Mouse (Mus musculus): ENCODE data around the gene Rxrb. TPM values are rescaled to one million over a fixed set of nuclear protein-coding genes. Genes with fewer than 3 reads are reported as not detected.

The Rxrb gene
- polyA plus RNA-seq (2012; rRNA removed) = 83.2 and 89.6 TPM in 2 replicates

DNA sequence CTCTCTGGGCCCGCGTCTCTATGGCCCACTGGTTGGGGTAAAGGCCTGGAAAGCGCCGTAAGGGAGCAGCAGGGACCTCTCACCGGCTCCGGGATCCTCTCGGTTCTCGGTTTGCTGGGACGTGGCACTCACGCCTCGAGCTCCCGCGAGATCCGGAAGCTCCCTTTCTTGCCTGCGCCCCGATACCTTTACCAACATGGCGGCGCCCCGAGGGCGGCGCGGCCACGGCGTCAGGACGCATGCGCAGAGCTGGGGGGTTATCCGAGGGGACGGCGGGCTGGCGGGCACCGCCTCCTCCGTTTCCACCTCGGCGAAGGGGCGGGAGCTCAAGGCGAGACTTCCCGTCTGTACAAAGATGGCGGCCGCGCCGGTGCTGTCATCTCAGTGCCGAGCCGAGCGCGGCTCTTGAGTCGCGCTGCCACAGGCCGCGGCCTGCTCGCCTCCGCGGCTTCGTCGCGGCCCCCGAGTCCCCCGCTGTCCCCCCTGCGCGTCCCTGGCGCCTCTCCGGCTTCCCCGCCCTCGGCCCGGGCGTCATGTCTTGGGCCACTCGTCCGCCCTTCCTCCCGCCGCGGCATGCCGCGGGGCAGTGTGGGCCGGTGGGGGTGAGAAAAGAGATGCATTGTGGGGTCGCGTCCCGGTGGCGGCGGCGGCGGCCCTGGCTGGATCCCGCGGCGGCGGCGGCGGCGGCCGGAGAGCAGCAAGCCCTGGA, at the start of gene Rxrb, which contains the start of gene Slc39a7:
Gene Rxrb (plus strand): TSS at position 348 of the 709 bp plus-strand sequence.
Gene Slc39a7 (minus strand): TSS at position 218 of the 709 bp plus-strand sequence.

DNA sequence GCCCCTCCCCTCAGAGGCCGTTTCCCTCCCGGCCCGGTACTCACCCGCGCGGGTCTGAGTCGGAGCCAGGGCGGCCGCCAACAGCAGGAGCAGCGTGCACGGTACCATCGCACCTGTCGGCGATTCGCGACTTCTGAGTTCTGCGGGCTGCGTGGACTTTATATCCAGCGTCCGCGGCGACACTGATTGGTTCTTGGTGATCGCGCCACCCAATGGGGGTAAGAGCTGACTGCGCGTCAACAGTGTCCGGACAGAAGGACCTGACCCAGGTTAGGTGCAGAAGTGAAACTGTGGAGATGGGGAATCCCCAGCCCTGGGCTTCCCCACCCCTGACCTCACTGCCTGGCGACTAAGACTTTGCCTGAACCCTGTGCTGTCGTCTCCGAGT, 31.5 kb upstream of the Rxrb start, which contains the start of gene H2-K1:
Gene H2-K1 (minus strand): TSS at position 198 of the 388 bp plus-strand sequence.

DNA sequence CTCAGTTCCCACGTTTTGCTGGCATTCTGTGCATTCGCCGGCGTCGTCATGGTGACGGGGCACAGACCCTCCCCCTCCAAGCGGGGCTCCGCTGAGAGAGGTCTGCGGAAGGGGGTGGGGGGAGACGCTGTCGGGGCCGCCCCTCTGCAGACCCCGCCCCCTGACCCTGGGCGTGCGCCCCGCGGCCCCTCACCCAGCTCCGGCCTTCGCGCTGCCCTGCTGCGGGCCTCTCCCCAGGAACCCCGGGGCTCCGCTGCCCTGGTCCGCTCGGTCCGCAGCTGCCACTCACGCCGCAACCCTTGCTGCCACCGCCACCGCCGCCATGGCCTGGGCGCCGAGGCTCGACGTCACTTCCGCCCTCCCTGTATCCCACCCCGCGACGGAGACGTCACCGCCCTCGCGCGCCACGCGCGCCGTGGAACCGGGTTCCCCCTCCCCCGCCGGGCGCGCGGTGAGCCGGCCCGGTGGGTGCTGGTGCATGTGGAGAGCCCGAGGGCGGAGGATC, 7.2 kb upstream of the Rxrb start, which contains the start of gene Ring1:
Gene Ring1 (minus strand): TSS at position 364 of the 505 bp plus-strand sequence.

DNA sequence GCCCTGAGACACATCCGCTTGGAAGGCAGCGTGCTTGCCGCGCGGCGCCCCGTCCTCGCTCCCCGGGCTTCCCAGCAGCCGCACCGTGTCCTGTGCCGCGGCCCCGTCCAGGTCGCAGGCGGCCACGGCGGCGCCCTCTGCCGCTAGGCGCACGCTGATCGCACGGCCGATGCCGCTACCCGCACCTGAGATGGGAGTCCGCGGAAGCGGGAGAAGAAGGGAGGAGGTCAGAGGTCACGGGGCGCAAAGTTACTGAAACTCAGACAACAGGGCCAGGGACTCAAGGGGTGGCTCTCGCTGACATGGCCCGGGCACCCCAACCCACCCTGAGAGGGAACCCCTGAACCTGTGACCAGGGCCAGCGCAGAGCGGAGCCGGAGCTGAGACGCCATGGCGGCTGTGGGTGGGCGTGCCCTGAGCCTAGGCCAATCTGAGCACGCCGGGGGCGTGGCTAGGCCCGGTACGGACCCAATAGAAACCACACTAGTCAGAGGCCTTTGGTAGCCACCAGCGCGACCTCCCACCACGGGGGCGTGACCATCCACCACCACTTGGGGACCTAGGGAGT, 3.9 kb upstream of the Rxrb start, which contains the start of gene H2-Ke6:
Gene H2-Ke6 (minus strand): TSS at position 405 of the 568 bp plus-strand sequence.

DNA sequence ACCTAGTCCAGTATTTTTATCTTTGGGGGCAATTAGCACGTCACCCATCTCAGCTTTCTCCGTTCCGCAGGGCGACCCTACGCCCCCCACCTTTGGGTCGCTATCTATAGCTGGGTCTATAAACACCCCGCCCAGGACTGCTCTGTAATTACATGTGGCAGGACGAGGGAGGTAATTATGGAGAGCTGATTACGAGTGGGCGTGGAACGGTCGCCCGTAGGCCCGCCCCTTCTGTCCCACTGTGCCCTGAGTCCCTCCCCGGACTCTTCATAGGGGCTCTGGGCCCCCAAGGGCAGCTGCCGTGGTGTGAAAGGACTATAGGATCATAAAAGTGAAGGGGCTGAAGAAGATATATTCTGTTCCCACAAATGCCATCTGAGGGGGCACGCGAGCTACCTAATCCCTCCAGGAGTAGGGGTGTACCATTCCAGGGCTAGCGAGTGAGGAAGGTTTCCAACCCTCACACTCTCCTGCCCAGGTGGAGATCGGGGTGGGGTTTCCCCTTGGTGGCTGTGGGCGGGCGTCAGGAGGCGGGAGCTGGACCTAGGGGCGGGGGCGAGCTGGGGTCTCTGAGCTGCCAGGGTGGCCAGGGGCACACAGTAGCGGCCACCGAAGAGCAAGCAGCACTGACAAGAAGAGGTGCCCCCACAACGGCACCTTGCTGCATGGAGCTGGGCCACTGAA, 7.4 kb downstream of the Rxrb start, which contains the start of gene Col11a2:
Gene Col11a2 (plus strand): TSS at position 560 of the 684 bp plus-strand sequence.

Other genes with a start within 250 kb of the Rxrb start
- gene Angptl4, start 250.0 kb upstream of the Rxrb start, polyA plus RNA-seq (2012; rRNA removed) = 5.4 and 9.5 TPM in 2 replicates
- gene Kank3, start 221.3 kb upstream of the Rxrb start, polyA plus RNA-seq (2012; rRNA removed) = 30.2 and 34.8 TPM in 2 replicates
- 815 and 940 TPM in 2 replicates for gene Rps28, start 207.2 kb upstream of the Rxrb start, polyA plus RNA-seq (2012; rRNA removed)
- gene Ndufa7, start 207.2 kb upstream of the Rxrb start, polyA plus RNA-seq (2012; rRNA removed) = 580 and 659 TPM in 2 replicates
- 61.8 and 108 TPM in 2 replicates for gene Cd320, start 188.7 kb upstream of the Rxrb start, polyA plus RNA-seq (2012; rRNA removed)
- gene Gm7029, start 158.0 kb upstream of the Rxrb start, polyA plus RNA-seq (2012; rRNA removed) = not detected in 2 replicates
- 12.1 and 12.9 TPM in 2 replicates for gene Kifc1, start 141.2 kb upstream of the Rxrb start, polyA plus RNA-seq (2012; rRNA removed)
- gene Platr17, start 126.7 kb upstream of the Rxrb start, polyA plus RNA-seq (2012; rRNA removed) = not detected in 2 replicates
- gene Daxx, start 122.4 kb upstream of the Rxrb start, polyA plus RNA-seq (2012; rRNA removed) = 32.6 and 36.6 TPM in 2 replicates
- 244 and 249 TPM in 2 replicates for gene Tapbp, start 115.9 kb upstream of the Rxrb start, polyA plus RNA-seq (2012; rRNA removed)
- gene Zbtb22, start 115.9 kb upstream of the Rxrb start, polyA plus RNA-seq (2012; rRNA removed) = 97.9 and 111 TPM in 2 replicates
- gene Rgl2, start 102.3 kb upstream of the Rxrb start, polyA plus RNA-seq (2012; rRNA removed) = 131 and 156 TPM in 2 replicates
- gene Pfdn6, start 91.5 kb upstream of the Rxrb start, polyA plus RNA-seq (2012; rRNA removed) = 18.8 and 21.1 TPM in 2 replicates
- gene Wdr46, start 91.2 kb upstream of the Rxrb start, polyA plus RNA-seq (2012; rRNA removed) = 15.9 and 18.7 TPM in 2 replicates
- gene B3galt4, start 80.3 kb upstream of the Rxrb start, polyA plus RNA-seq (2012; rRNA removed) = 24.6 and 27.7 TPM in 2 replicates
- gene Vps52, start 76.0 kb upstream of the Rxrb start, polyA plus RNA-seq (2012; rRNA removed) = 54.1 and 71.0 TPM in 2 replicates
- 366 and 518 TPM in 2 replicates for gene Rps18, start 75.8 kb upstream of the Rxrb start, polyA plus RNA-seq (2012; rRNA removed)
- 2,709 and 3,111 TPM in 2 replicates for gene H2-K1, start 31.5 kb upstream of the Rxrb start, polyA plus RNA-seq (2012; rRNA removed)
- 80.0 and 97.6 TPM in 2 replicates for gene Ring1, start 7.1 kb upstream of the Rxrb start, polyA plus RNA-seq (2012; rRNA removed)
- 114 and 160 TPM in 2 replicates for gene H2-Ke6, start 3.8 kb upstream of the Rxrb start, polyA plus RNA-seq (2012; rRNA removed)
- 206 and 248 TPM in 2 replicates for gene Slc39a7, start 130 bp upstream of the Rxrb start, polyA plus RNA-seq (2012; rRNA removed)
- 1.3 and 1.8 TPM in 2 replicates for gene Col11a2, start 7.6 kb downstream of the Rxrb start, polyA plus RNA-seq (2012; rRNA removed)
- gene H2-Oa, start 60.5 kb downstream of the Rxrb start, polyA plus RNA-seq (2012; rRNA removed) = 8.8 and 10.4 TPM in 2 replicates
- gene H2-DMa, start 87.7 kb downstream of the Rxrb start, polyA plus RNA-seq (2012; rRNA removed) = 33.6 and 41.0 TPM in 2 replicates
- gene Brd2, start 90.8 kb downstream of the Rxrb start, polyA plus RNA-seq (2012; rRNA removed) = 82.1 and 90.7 TPM in 2 replicates
- gene H2-DMb2, start 111.5 kb downstream of the Rxrb start, polyA plus RNA-seq (2012; rRNA removed) = 18.1 and 19.6 TPM in 2 replicates
- 38.9 and 63.4 TPM in 2 replicates for gene H2-DMb1, start 121.3 kb downstream of the Rxrb start, polyA plus RNA-seq (2012; rRNA removed)
- gene Tap1, start 155.7 kb downstream of the Rxrb start, polyA plus RNA-seq (2012; rRNA removed) = 27.1 and 29.4 TPM in 2 replicates
- 46.3 and 67.5 TPM in 2 replicates for gene Psmb9, start 156.0 kb downstream of the Rxrb start, polyA plus RNA-seq (2012; rRNA removed)
- 54.9 and 80.3 TPM in 2 replicates for gene Psmb8, start 165.9 kb downstream of the Rxrb start, polyA plus RNA-seq (2012; rRNA removed)
- gene Tap2, start 171.7 kb downstream of the Rxrb start, polyA plus RNA-seq (2012; rRNA removed) = 37.1 and 41.0 TPM in 2 replicates
- 6.4 and 7.8 TPM in 2 replicates for gene H2-Ob, start 207.1 kb downstream of the Rxrb start, polyA plus RNA-seq (2012; rRNA removed)
- 668 and 781 TPM in 2 replicates for gene H2-Ab1, start 225.9 kb downstream of the Rxrb start, polyA plus RNA-seq (2012; rRNA removed)

Data from colon, adult 2 months (tissue).